Mouse (Mus musculus): ENCODE results near the gene Aldh5a1.
"Not testable (repeated sequence)": the region's sequence is repeated elsewhere in the genome, so short reads cannot be mapped to it uniquely, and the experiment has no call there.

Gene Aldh5a1

GRCm38 (mm10) chr13:24937108-24937838, at the start of gene Aldh5a1:
Gene Aldh5a1, minus strand, starts transcription at chr13:24937661.
- DNase-seq (ENCODE audit: low spot score in 2 of 2): peak; percentile 47 to 73

GRCm38 (mm10) chr13:24985435-24985834, 48.0 kb upstream of the Aldh5a1 start:
- peak in 1 of 2 experiments; percentile 32 for DNase-seq (ENCODE audit: low spot score in 2 of 2)

- DNase-seq (ENCODE audit: low spot score in 2 of 2): no peak
These were observed 43.6 kb upstream of the Aldh5a1 start for GRCm38 (mm10) chr13:24981031-24981430.

GRCm38 (mm10) chr13:24977820-24978342, 40.4 kb upstream of the Aldh5a1 start:
- no peak for DNase-seq (ENCODE audit: low spot score in 2 of 2)

GRCm38 (mm10) chr13:24976384-24976783, 38.9 kb upstream of the Aldh5a1 start:
- DNase-seq (ENCODE audit: low spot score in 2 of 2): no peak

- not testable (repeated sequence) for DNase-seq (ENCODE audit: low spot score in 2 of 2)
These were observed 34.3 kb upstream of the Aldh5a1 start for GRCm38 (mm10) chr13:24971776-24972175.

GRCm38 (mm10) chr13:24965846-24966201, 28.4 kb upstream of the Aldh5a1 start:
- no peak for DNase-seq (ENCODE audit: low spot score in 2 of 2)

GRCm38 (mm10) chr13:24965130-24965845, 27.8 kb upstream of the Aldh5a1 start:
- DNase-seq (ENCODE audit: low spot score in 2 of 2): no peak

- no peak for DNase-seq (ENCODE audit: low spot score in 2 of 2)
These were observed 24.7 kb upstream of the Aldh5a1 start for GRCm38 (mm10) chr13:24962119-24962518.

GRCm38 (mm10) chr13:24960084-24960483, 22.6 kb upstream of the Aldh5a1 start:
- no peak for DNase-seq (ENCODE audit: low spot score in 2 of 2)

GRCm38 (mm10) chr13:24958671-24959070, 21.2 kb upstream of the Aldh5a1 start:
- DNase-seq (ENCODE audit: low spot score in 2 of 2): no peak

- no peak for DNase-seq (ENCODE audit: low spot score in 2 of 2)
These were observed 18.0 kb upstream of the Aldh5a1 start for GRCm38 (mm10) chr13:24955500-24955899.

- no peak for DNase-seq (ENCODE audit: low spot score in 2 of 2)
These were observed 17.6 kb upstream of the Aldh5a1 start for GRCm38 (mm10) chr13:24955091-24955490.

GRCm38 (mm10) chr13:24952659-24953058, 15.2 kb upstream of the Aldh5a1 start:
- DNase-seq (ENCODE audit: low spot score in 2 of 2): no peak

GRCm38 (mm10) chr13:24948870-24949269, 11.4 kb upstream of the Aldh5a1 start:
- DNase-seq (ENCODE audit: low spot score in 2 of 2): no peak

- no peak for DNase-seq (ENCODE audit: low spot score in 2 of 2)
These were observed 9.7 kb upstream of the Aldh5a1 start for GRCm38 (mm10) chr13:24947158-24947557.

GRCm38 (mm10) chr13:24945567-24945966, 8.1 kb upstream of the Aldh5a1 start:
- no peak for DNase-seq (ENCODE audit: low spot score in 2 of 2)

GRCm38 (mm10) chr13:24943303-24943702, 5.8 kb upstream of the Aldh5a1 start:
- DNase-seq (ENCODE audit: low spot score in 2 of 2): no peak

- no peak for DNase-seq (ENCODE audit: low spot score in 2 of 2)
These were observed 5.2 kb upstream of the Aldh5a1 start, which contains the start of gene Gpld1 for GRCm38 (mm10) chr13:24942512-24943282. Gene Gpld1, plus strand, starts transcription at chr13:24943152.

GRCm38 (mm10) chr13:24939472-24939871, 2.0 kb upstream of the Aldh5a1 start:
- DNase-seq (ENCODE audit: low spot score in 2 of 2): no peak

GRCm38 (mm10) chr13:24938683-24939082, 1.2 kb upstream of the Aldh5a1 start:
- peak; percentile 56 to 64 for DNase-seq (ENCODE audit: low spot score in 2 of 2)

GRCm38 (mm10) chr13:24937839-24938166, 342 bp upstream of the Aldh5a1 start:
- no peak for DNase-seq (ENCODE audit: low spot score in 2 of 2)

Measured in right cerebral cortex, postnatal 36 days (tissue).